Mouse (Mus musculus): ENCODE data around the gene Sptbn4. TPM values are rescaled to one million over a fixed set of nuclear protein-coding genes. Genes with fewer than 3 reads are reported as not detected.

Sptbn4 gene
- polyA plus RNA-seq, 1 experiment from 2014 or later, result 1.2 TPM

GRCm38 (mm10) chr7:27486102-27486769 is 38.8 kb upstream of the Sptbn4 start:
- no peaks in the 10 kb centered on the region for H3K36me3 ChIP-seq
- no peak overlapping the region for H3K27ac ChIP-seq
- peak overlapping the region; percentile 63 for H3K4me2 ChIP-seq (replicated peaks)
- 0 out of 2 replicates have a peak overlapping the region, but pooled peaks have one; percentile 26 for H3K9ac ChIP-seq
- peaks cover 29% of the 10 kb centered on the region for H3K4me1 ChIP-seq
- no peak for ATAC-seq (ENCODE audit: low FRiP score, low read depth)
- WGBS, result 5% methylated on average over 13 of the region's 13 CpGs
- no peaks in the 10 kb centered on the region for H3K9me3 ChIP-seq
- no peaks in the 10 kb centered on the region for H3K27me3 ChIP-seq (replicated peaks)
- peak overlapping the region; percentile 77 for H3K4me3 ChIP-seq

DNA sequence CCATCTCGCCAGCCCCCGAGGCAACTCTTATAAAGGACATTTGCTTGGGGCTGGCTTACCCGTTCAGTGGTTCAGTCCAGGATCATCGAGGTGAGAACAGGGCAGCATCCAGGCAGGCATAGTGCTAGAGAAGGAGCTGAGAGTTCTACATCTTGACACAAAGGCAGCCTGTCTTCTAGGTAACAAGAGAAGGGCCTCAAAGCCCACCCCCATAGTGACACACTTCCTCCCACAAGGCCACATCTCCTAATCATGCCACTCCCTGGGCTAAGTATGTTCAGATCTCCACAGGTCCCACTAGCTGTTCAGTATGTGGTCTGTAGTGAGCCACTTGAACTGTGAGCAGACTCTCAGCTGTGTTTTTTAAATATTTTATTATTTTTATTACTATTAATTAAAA is 36.4 kb upstream of the Sptbn4 start:
- WGBS, result 83% methylated on average over 4 of the region's 4 CpGs
- no peaks in the 10 kb centered on the region for H3K36me3 ChIP-seq
- ATAC-seq (ENCODE audit: low FRiP score, low read depth), result no peak
- no peaks in the 10 kb centered on the region for H3K27me3 ChIP-seq (replicated peaks)
- H3K9me3 ChIP-seq, result no peaks in the 10 kb centered on the region
- H3K4me3 ChIP-seq, result no peak overlapping the region
- no peak overlapping the region for H3K4me2 ChIP-seq (replicated peaks)
- H3K4me1 ChIP-seq, result peaks cover 24% of the 10 kb centered on the region; the same call in 1 of the 2 replicates
- H3K27ac ChIP-seq, result no peak overlapping the region
- H3K9ac ChIP-seq, result no peak overlapping the region

DNA sequence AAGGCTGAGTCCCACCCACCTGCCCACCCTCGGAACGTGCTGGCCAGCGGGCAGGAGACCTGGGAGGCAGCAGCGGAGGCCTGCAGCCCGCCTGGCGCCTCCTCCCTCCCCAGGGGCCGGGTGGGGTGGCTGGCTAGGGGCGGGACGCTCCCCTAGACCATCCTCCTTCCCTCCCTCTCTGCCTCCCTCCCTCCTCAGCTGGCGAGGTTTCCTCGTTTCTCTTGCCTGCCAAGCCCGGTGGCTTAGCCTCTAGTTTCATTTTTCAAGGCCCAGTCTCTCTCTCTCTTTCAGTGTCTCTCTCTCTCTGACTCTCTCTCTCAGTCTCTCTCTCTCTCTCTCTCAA is 34.1 kb upstream of the Sptbn4 start:
- Histone ChIP-seq H3K4me1 (peaks cover 13% of the 10 kb centered on the region; the same call in 1 of the 2 replicates), H3K9me3 (no peaks in the 10 kb centered on the region), H3K27ac (no peak overlapping the region), H3K9ac (peak overlapping the region; percentile 49), H3K27me3 (replicated peaks) (no peaks in the 10 kb centered on the region), H3K4me3 (peak overlapping the region; percentile 28), H3K4me2 (replicated peaks) (peak overlapping the region; percentile 64), H3K36me3 (peaks cover 5% of the 10 kb centered on the region)
- WGBS, result 0% methylated on average over 9 of the region's 12 CpGs
- peak; percentile 56 for ATAC-seq (ENCODE audit: low FRiP score, low read depth)

GRCm38 (mm10) chr7:27480927-27481626 is 33.6 kb upstream of the Sptbn4 start:
- no peak for ATAC-seq (ENCODE audit: low FRiP score, low read depth)
- Histone ChIP-seq H3K4me2 (replicated peaks) (peak overlapping the region; percentile 64), H3K9me3 (no peaks in the 10 kb centered on the region), H3K4me3 (peak overlapping the region; percentile 28), H3K36me3 (peaks cover 10% of the 10 kb centered on the region), H3K4me1 (peaks cover 11% of the 10 kb centered on the region; the same call in 1 of the 2 replicates), H3K27me3 (replicated peaks) (no peaks in the 10 kb centered on the region), H3K9ac (peak overlapping the region; percentile 49), H3K27ac (no peak overlapping the region)
- 12% methylated on average over 11 of the region's 11 CpGs for WGBS

GRCm38 (mm10) chr7:27480506-27480905 is 33.0 kb upstream of the Sptbn4 start:
- Histone ChIP-seq H3K9me3 (no peaks in the 10 kb centered on the region), H3K4me3 (no peak overlapping the region), H3K9ac (no peak overlapping the region), H3K4me1 (peaks cover 11% of the 10 kb centered on the region; the same call in 1 of the 2 replicates), H3K36me3 (peaks cover 14% of the 10 kb centered on the region), H3K27ac (no peak overlapping the region), H3K4me2 (replicated peaks) (no peak overlapping the region), H3K27me3 (replicated peaks) (no peaks in the 10 kb centered on the region)
- WGBS, result 72% methylated on average over 3 of the region's 3 CpGs
- ATAC-seq (ENCODE audit: low FRiP score, low read depth), result no peak

- WGBS, result 64% methylated on average over 1 of the region's 1 CpGs
- Histone ChIP-seq H3K27ac (no peak overlapping the region), H3K27me3 (replicated peaks) (no peaks in the 10 kb centered on the region), H3K4me2 (replicated peaks) (no peak overlapping the region), H3K9me3 (no peaks in the 10 kb centered on the region), H3K4me3 (no peak overlapping the region), H3K4me1 (peaks cover 11% of the 10 kb centered on the region; the same call in 1 of the 2 replicates), H3K36me3 (peaks cover 14% of the 10 kb centered on the region), H3K9ac (no peak overlapping the region)
- no peak for ATAC-seq (ENCODE audit: low FRiP score, low read depth)
Observed at GRCm38 (mm10) chr7:27479750-27480149, 32.3 kb upstream of the Sptbn4 start.

- H3K4me2 ChIP-seq (replicated peaks), result no peak overlapping the region
- peaks cover 14% of the 10 kb centered on the region for H3K36me3 ChIP-seq
- no peaks in the 10 kb centered on the region for H3K9me3 ChIP-seq
- ATAC-seq (ENCODE audit: low FRiP score, low read depth), result no peak
- peaks cover 11% of the 10 kb centered on the region; the same call in 1 of the 2 replicates for H3K4me1 ChIP-seq
- no peaks in the 10 kb centered on the region for H3K27me3 ChIP-seq (replicated peaks)
- H3K27ac ChIP-seq, result no peak overlapping the region
- no peak overlapping the region for H3K4me3 ChIP-seq
- WGBS, result 86% methylated on average over 7 of the region's 7 CpGs
- H3K9ac ChIP-seq, result no peak overlapping the region
Observed at GRCm38 (mm10) chr7:27478561-27478960, 31.1 kb upstream of the Sptbn4 start.

GRCm38 (mm10) chr7:27476098-27476635 is 28.7 kb upstream of the Sptbn4 start:
- 96% methylated on average over 14 of the region's 14 CpGs for WGBS
- no peak overlapping the region for H3K4me3 ChIP-seq
- H3K9ac ChIP-seq, result no peak overlapping the region
- peaks cover 5% of the 10 kb centered on the region; the same call in 1 of the 2 replicates for H3K4me1 ChIP-seq
- H3K27me3 ChIP-seq (replicated peaks), result no peaks in the 10 kb centered on the region
- H3K27ac ChIP-seq, result no peak overlapping the region
- H3K36me3 ChIP-seq, result peaks cover 14% of the 10 kb centered on the region
- no peak overlapping the region for H3K4me2 ChIP-seq (replicated peaks)
- ATAC-seq (ENCODE audit: low FRiP score, low read depth), result no peak
- no peaks in the 10 kb centered on the region for H3K9me3 ChIP-seq

GRCm38 (mm10) chr7:27475596-27475995 is 28.1 kb upstream of the Sptbn4 start:
- H3K9ac ChIP-seq, result no peak overlapping the region
- no peak for ATAC-seq (ENCODE audit: low FRiP score, low read depth)
- 82% methylated on average over 2 of the region's 2 CpGs for WGBS
- H3K27me3 ChIP-seq (replicated peaks), result no peaks in the 10 kb centered on the region
- no peak overlapping the region for H3K4me3 ChIP-seq
- H3K9me3 ChIP-seq, result no peaks in the 10 kb centered on the region
- no peak overlapping the region for H3K27ac ChIP-seq
- H3K4me2 ChIP-seq (replicated peaks), result peak overlapping the region; percentile 76; the same call in 1 of the 2 replicates
- H3K4me1 ChIP-seq, result no peaks in the 10 kb centered on the region
- peaks cover 14% of the 10 kb centered on the region for H3K36me3 ChIP-seq

DNA sequence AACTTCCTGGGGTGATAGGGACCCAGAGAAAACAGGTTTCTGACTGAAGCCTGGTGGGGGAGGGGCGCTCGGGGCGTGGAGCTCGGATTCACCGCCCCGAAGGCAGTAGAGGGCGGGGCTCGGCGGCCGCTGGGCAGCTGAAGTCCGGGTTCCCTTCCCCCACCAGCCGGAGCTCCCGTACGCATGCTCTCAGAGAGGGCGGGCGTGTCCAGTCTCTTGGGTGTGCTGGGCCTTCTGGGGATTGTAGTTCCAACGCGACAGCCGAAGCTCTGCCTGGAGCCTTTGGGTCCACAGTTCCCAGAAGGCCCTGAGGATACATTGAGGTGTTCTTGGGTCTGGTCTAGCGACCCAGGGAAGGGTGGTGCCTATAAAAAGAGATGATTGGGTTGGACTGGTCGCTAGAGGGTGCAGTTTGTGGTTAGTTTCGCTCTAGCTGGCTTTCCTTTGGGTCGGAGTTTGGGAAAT is 27.0 kb upstream of the Sptbn4 start:
- peak; percentile 81 for ATAC-seq (ENCODE audit: low FRiP score, low read depth)
- H3K4me3 ChIP-seq, result peak overlapping the region; percentile 69
- peaks cover 14% of the 10 kb centered on the region for H3K36me3 ChIP-seq
- under 1% methylated on average over 23 of the region's 23 CpGs for WGBS
- H3K27ac ChIP-seq, result no peak overlapping the region
- no peaks in the 10 kb centered on the region for H3K27me3 ChIP-seq (replicated peaks)
- H3K4me2 ChIP-seq (replicated peaks), result peak overlapping the region; percentile 76
- H3K9ac ChIP-seq, result peak overlapping the region; percentile 70
- no peaks in the 10 kb centered on the region for H3K4me1 ChIP-seq
- no peaks in the 10 kb centered on the region for H3K9me3 ChIP-seq

- WGBS, result under 1% methylated on average over 34 of the region's 34 CpGs
- peak overlapping the region; percentile 81 for H3K27ac ChIP-seq
- ATAC-seq (ENCODE audit: low FRiP score, low read depth), result no peak; the same call in 1 of the 2 replicates
Observed at GRCm38 (mm10) chr7:27473835-27474489, 26.5 kb upstream of the Sptbn4 start.

More at GRCm38 (mm10) chr7:27473835-27474489, 26.5 kb upstream of the Sptbn4 start:
- peaks cover 14% of the 10 kb centered on the region for H3K36me3 ChIP-seq
- peak overlapping the region; percentile 70 for H3K9ac ChIP-seq
- no peaks in the 10 kb centered on the region for H3K4me1 ChIP-seq
- peak overlapping the region; percentile 69 for H3K4me3 ChIP-seq
- H3K9me3 ChIP-seq, result no peaks in the 10 kb centered on the region
- H3K27me3 ChIP-seq (replicated peaks), result no peaks in the 10 kb centered on the region
- H3K4me2 ChIP-seq (replicated peaks), result peak overlapping the region; percentile 76
